Mouse (Mus musculus) liver, embryonic 18 days (tissue): ENCODE results near the gene Uaca. TPM values are rescaled to one million over a fixed set of nuclear protein-coding genes. Genes with fewer than 3 reads are reported as not detected.

ENCODE experiments used
- polyA plus RNA-seq: library from polyadenylated mRNA; depleted of rRNA; stranded (reverse); fragments of >200 nt; gene quantifications from 2 replicates; pipeline ENCODE4 v1.2.3, GENCODE M21; 2012; rRNA removed

The Uaca gene
- 2.0 TPM in 2 replicates for polyA plus RNA-seq

DNA sequence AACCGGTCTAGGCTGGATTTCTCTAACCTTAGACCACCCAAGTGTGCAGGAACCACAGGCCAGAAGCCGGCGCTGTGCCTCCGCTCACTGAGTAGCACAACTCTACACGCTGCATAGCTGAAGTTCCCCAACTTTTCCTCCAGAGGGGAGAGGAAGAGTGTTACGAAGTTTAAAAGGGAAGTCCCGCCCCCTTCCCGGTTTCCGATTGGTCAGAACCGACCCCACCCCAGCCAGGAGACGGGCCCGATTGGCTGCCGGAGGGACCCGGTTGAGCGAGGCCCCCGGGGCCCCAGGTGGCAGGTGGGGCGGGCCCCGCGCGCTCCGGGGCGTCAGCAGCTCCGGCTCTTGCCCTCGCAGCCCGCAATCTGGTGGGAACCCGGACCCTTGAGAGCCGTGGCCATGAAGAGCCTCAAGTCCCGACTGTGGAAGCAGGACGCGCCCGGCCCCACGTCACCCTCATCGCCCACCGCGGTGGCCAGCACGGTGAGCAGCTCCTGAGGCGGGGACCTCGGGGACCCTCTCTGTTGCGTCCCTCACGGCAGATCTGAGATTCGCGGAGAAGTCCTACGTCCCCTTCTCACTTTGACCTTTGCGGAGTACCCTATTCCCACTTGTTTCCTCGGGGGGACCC is at the start of gene Uaca:
Gene Uaca (plus strand): TSS at position 333 of the 631 bp plus-strand sequence.

Other genes starting within 250 kb of the Uaca start
- gene Lrrc49, start 106.4 kb upstream of the Uaca start, polyA plus RNA-seq = 0.64 and 0.73 TPM in 2 replicates
- 0.06 and 0.09 TPM in 2 replicates for gene Larp6, start 81.6 kb upstream of the Uaca start, polyA plus RNA-seq